11 mouse cellular contexts compared by ENCODE assay signal in the genomic region with DNA sequence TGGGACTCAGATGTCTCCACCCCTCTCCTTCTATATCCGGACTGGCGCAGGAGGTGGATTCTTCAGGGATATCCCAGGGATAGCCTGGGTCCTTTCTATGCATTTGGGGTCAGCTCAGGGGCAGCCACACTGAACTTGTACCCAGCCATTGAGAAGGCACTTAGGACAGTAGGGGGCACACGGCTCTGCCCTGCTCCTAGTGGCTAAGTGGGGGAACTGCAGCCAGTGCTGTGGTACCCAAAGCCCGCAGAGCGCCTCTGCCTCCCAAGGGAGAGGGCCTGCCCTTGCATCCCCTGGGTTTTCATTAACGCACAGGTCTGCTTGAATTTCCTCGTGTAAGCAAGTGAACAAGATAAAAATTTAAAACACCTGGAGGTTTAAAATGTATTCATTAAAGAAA.
DNase-seq lines count a peak whose midpoint lies in the region; ATAC-seq lines count a peak whose summit lies in the region.
"Had no signal": no experiment of that assay in that cellular context is flagged by ENCODE, and none has a peak within 500 bp of the region (broad histone marks: within the 10 kb centered on the region; RNA-seq: fewer than 3 reads in every experiment).

No protein-coding gene starts in this region.

- no peaks in the 10 kb centered on the region for H3K9me3 ChIP-seq in hindbrain, embryonic 11.5 days (ENCODE audit: control insufficient read depth, low read length)
- no peaks in the 10 kb centered on the region for H3K9me3 ChIP-seq in hindbrain, embryonic 14.5 days (ENCODE audit: control insufficient read depth, low read length)
- H3K9me3 ChIP-seq: embryonic facial prominence, embryonic 15.5 days; limb, embryonic 12.5 days had no signal

- 62% methylated on average over 7 of the region's 7 CpGs for WGBS in hindbrain, embryonic 11.5 days
- WGBS in hindbrain, embryonic 14.5 days, result 61% methylated on average over 7 of the region's 7 CpGs

- H3K4me1 ChIP-seq in hindbrain, embryonic 11.5 days (replicated peaks; ENCODE audit: control insufficient read depth, insufficient read depth, low read length), result no peaks in the 10 kb centered on the region
- no peaks in the 10 kb centered on the region for H3K4me1 ChIP-seq in hindbrain, embryonic 14.5 days (replicated peaks; ENCODE audit: control insufficient read depth, insufficient read depth, low read length)

- ATAC-seq in hindbrain, embryonic 11.5 days (ENCODE audit: low FRiP score), result no peak
- ATAC-seq in hindbrain, embryonic 14.5 days (ENCODE audit: low FRiP score), result no peak
- ATAC-seq: activated CD4-positive, CD25-positive, alpha-beta regulatory T cell, adult 4 months had no signal

- intact Hi-C loops in left cerebral cortex, postnatal 14 days (cut with DNase I), result no loop called here

- H3K9ac ChIP-seq in hindbrain, embryonic 11.5 days (ENCODE audit: low read depth, low read length), result no peak overlapping the region
- no peak overlapping the region for H3K9ac ChIP-seq in hindbrain, embryonic 14.5 days
- H3K9ac ChIP-seq: embryonic facial prominence, embryonic 15.5 days; limb, embryonic 12.5 days had no signal

- H3K4me3 ChIP-seq in hindbrain, embryonic 11.5 days (ENCODE audit: low read depth, low read length), result no peak overlapping the region
- no peak overlapping the region for H3K4me3 ChIP-seq in hindbrain, embryonic 14.5 days (replicated peaks; ENCODE audit: low read length)
- H3K4me3 ChIP-seq: embryonic facial prominence, embryonic 15.5 days; limb, embryonic 12.5 days had no signal

- no peak overlapping the region for H3K4me2 ChIP-seq in hindbrain, embryonic 11.5 days (replicated peaks; ENCODE audit: low read depth, low read length)
- no peak overlapping the region for H3K4me2 ChIP-seq in hindbrain, embryonic 14.5 days (replicated peaks)
- H3K4me2 ChIP-seq: embryonic facial prominence, embryonic 15.5 days; limb, embryonic 12.5 days had no signal

- H3K27me3 ChIP-seq in hindbrain, embryonic 11.5 days (ENCODE audit: control insufficient read depth, insufficient read depth, low read length), result no peaks in the 10 kb centered on the region
- no peaks in the 10 kb centered on the region for H3K27me3 ChIP-seq in hindbrain, embryonic 14.5 days (ENCODE audit: control insufficient read depth, insufficient read depth, low read length)
- H3K27me3 ChIP-seq: embryonic facial prominence, embryonic 15.5 days had no signal

- no peaks in the 10 kb centered on the region for H3K36me3 ChIP-seq in hindbrain, embryonic 11.5 days (ENCODE audit: control insufficient read depth, insufficient read depth, low read length)
- no peaks in the 10 kb centered on the region for H3K36me3 ChIP-seq in hindbrain, embryonic 14.5 days (replicated peaks; ENCODE audit: control insufficient read depth, insufficient read depth)
- H3K36me3 ChIP-seq: embryonic facial prominence, embryonic 15.5 days; limb, embryonic 12.5 days had no signal

- H3K27ac ChIP-seq in hindbrain, embryonic 11.5 days (ENCODE audit: low read depth, low read length), result no peak overlapping the region
- no peak overlapping the region for H3K27ac ChIP-seq in hindbrain, embryonic 14.5 days
- H3K27ac ChIP-seq: embryonic facial prominence, embryonic 15.5 days; limb, embryonic 12.5 days had no signal

- DNase-seq in hindbrain, embryonic 11.5 days (ENCODE audit: low spot score), result peak; percentile 56
- no peak for DNase-seq in hindbrain, embryonic 14.5 days (ENCODE audit: low spot score)
- DNase-seq in A20 (ENCODE audit: low read depth, low spot score) (peak; percentile 49), R1 (ENCODE audit: low read depth, low spot score) (peak; percentile 58)
- peak; percentile 32 for DNase-seq in lung, postnatal 10 days
- no peak for DNase-seq in ovary, adult 18-20 months (ENCODE audit: low spot score)
- no peak for DNase-seq in ovary, postnatal 36 days (ENCODE audit: low spot score)
- no peak for DNase-seq in left cerebral cortex, postnatal 14 days (ENCODE audit: low spot score in 2 of 2)

Comparison
In these comparisons a context has a peak if more than half of its experiments do, and no peak if none do; other contexts are left out.
1. DNase-seq: peak in hindbrain, embryonic 11.5 days (single experiment), A20 (single experiment), R1 (single experiment) and lung, postnatal 10 days (single experiment); none in hindbrain, embryonic 14.5 days (single experiment), ovary, adult 18-20 months (single experiment), ovary, postnatal 36 days (single experiment) and left cerebral cortex, postnatal 14 days (0 of 2).